Mouse (Mus musculus) lung, adult 2 months (tissue): ENCODE results near the gene Carmil1.

Source experiments
- CTCF ChIP-seq: fragments of 200-500 bp; IDR thresholded peaks from 2 replicates; pipeline ENCODE4 v1.5.1; 2011; ENCODE audit warnings: mild to moderate bottlenecking, low read length, control low read depth; ENCODE audit not compliant: insufficient read depth
- POLR2A ChIP-seq: fragments of 200-500 bp; IDR thresholded peaks from 2 replicates; pipeline ENCODE4 v1.6.1; 2011; ENCODE audit warnings: low read depth, mild to moderate bottlenecking, control low read depth, low read length, borderline replicate concordance; ENCODE audit errors: extremely low read depth

- TF ChIP-seq CTCF (no peak), POLR2A (no peak)
Measured at GRCm38 (mm10) chr13:24182878-24183277, 97.7 kb downstream of the Carmil1 start.
